Mouse (Mus musculus): Measurements from ENCODE around the gene Bzw2. TPM values are rescaled to one million over a fixed set of nuclear protein-coding genes. Genes with fewer than 3 reads are reported as not detected.
A peak's percentile ranks its signal among the peaks of the same experiment; 100 is the strongest.

The Bzw2 gene
- total and polyA plus RNA-seq, 2 experiments from 2014 or later, result 184 to 263 TPM

- Histone ChIP-seq H3K4me3 (ENCODE audit: low read length) (no peak overlapping the region), H3K36me3 (ENCODE audit: insufficient read depth, low read length) (peaks cover 45% of the 10 kb centered on the region), H3K4me1 (ENCODE audit: insufficient read depth, low read length) (no peaks in the 10 kb centered on the region), H3K27me3 (ENCODE audit: insufficient read depth, low read length) (no peaks in the 10 kb centered on the region), H3K9me3 (ENCODE audit: low read length) (no peaks in the 10 kb centered on the region), H3K4me2 (ENCODE audit: low read depth, low read length) (no peak overlapping the region), H3K27ac (no peak overlapping the region), H3K9ac (replicated peaks; ENCODE audit: low read length) (no peak overlapping the region)
- no peak for TF ChIP-seq CTCF (IDR thresholded peaks at IDR 0.05; ENCODE audit: low read depth)
- 80% methylated on average over 6 of the region's 6 CpGs for WGBS
- DNase-seq (ENCODE audit: low spot score), result no peak
- no peak for ATAC-seq
Measured at GRCm38 (mm10) chr12:36187081-36187480, 29.2 kb upstream of the Bzw2 start.

- 85% methylated on average over 6 of the region's 6 CpGs for WGBS
- ATAC-seq, result no peak
- DNase-seq (ENCODE audit: low spot score), result no peak
- no peak overlapping the region for H3K27ac ChIP-seq
- TF ChIP-seq CTCF (IDR thresholded peaks at IDR 0.05; ENCODE audit: low read depth), result no peak
- H3K9ac ChIP-seq (replicated peaks; ENCODE audit: low read length), result no peak overlapping the region
- H3K9me3 ChIP-seq (ENCODE audit: low read length), result no peaks in the 10 kb centered on the region
- H3K4me1 ChIP-seq (ENCODE audit: insufficient read depth, low read length), result no peaks in the 10 kb centered on the region
- no peak overlapping the region for H3K4me3 ChIP-seq (ENCODE audit: low read length)
- H3K27me3 ChIP-seq (ENCODE audit: insufficient read depth, low read length), result no peaks in the 10 kb centered on the region
- no peak overlapping the region for H3K4me2 ChIP-seq (ENCODE audit: low read depth, low read length)
- peaks cover 34% of the 10 kb centered on the region for H3K36me3 ChIP-seq (ENCODE audit: insufficient read depth, low read length)
Measured at GRCm38 (mm10) chr12:36182570-36182969, 24.7 kb upstream of the Bzw2 start.

GRCm38 (mm10) chr12:36177227-36177626, 19.3 kb upstream of the Bzw2 start:
- Histone ChIP-seq H3K4me2 (ENCODE audit: low read depth, low read length) (no peak overlapping the region), H3K27ac (no peak overlapping the region), H3K9ac (replicated peaks; ENCODE audit: low read length) (no peak overlapping the region), H3K4me1 (ENCODE audit: insufficient read depth, low read length) (no peaks in the 10 kb centered on the region), H3K36me3 (ENCODE audit: insufficient read depth, low read length) (peaks cover 22% of the 10 kb centered on the region), H3K27me3 (ENCODE audit: insufficient read depth, low read length) (no peaks in the 10 kb centered on the region), H3K4me3 (ENCODE audit: low read length) (no peak overlapping the region), H3K9me3 (ENCODE audit: low read length) (no peaks in the 10 kb centered on the region)
- DNase-seq (ENCODE audit: low spot score) (no peak), ATAC-seq (no peak)
- TF ChIP-seq CTCF (IDR thresholded peaks at IDR 0.05; ENCODE audit: low read depth), result no peak
- WGBS, result 91% methylated on average over 5 of the region's 5 CpGs

GRCm38 (mm10) chr12:36165299-36165698, 7.4 kb upstream of the Bzw2 start:
- Histone ChIP-seq H3K27me3 (ENCODE audit: insufficient read depth, low read length) (no peaks in the 10 kb centered on the region), H3K27ac (no peak overlapping the region), H3K9me3 (ENCODE audit: low read length) (no peaks in the 10 kb centered on the region), H3K4me3 (ENCODE audit: low read length) (no peak overlapping the region), H3K4me2 (ENCODE audit: low read depth, low read length) (no peak overlapping the region), H3K36me3 (ENCODE audit: insufficient read depth, low read length) (0 out of 2 replicates have a peak, but pooled peaks cover under 1% of the 10 kb centered on the region), H3K9ac (replicated peaks; ENCODE audit: low read length) (no peak overlapping the region), H3K4me1 (ENCODE audit: insufficient read depth, low read length) (no peaks in the 10 kb centered on the region)
- TF ChIP-seq CTCF (IDR thresholded peaks at IDR 0.05; ENCODE audit: low read depth), result no peak
- ATAC-seq, result no peak
- WGBS, result 79% methylated on average over 1 of the region's 1 CpGs
- DNase-seq (ENCODE audit: low spot score), result no peak

- WGBS, result 88% methylated on average over 7 of the region's 7 CpGs
- H3K4me3 ChIP-seq (ENCODE audit: low read length), result no peak overlapping the region
- ATAC-seq, result no peak
- no peak for TF ChIP-seq CTCF (IDR thresholded peaks at IDR 0.05; ENCODE audit: low read depth)
- no peak for DNase-seq (ENCODE audit: low spot score)
- H3K27me3 ChIP-seq (ENCODE audit: insufficient read depth, low read length), result no peaks in the 10 kb centered on the region
- no peaks in the 10 kb centered on the region for H3K9me3 ChIP-seq (ENCODE audit: low read length)
- no peak overlapping the region for H3K9ac ChIP-seq (replicated peaks; ENCODE audit: low read length)
- H3K4me1 ChIP-seq (ENCODE audit: insufficient read depth, low read length), result no peaks in the 10 kb centered on the region
- no peak overlapping the region for H3K4me2 ChIP-seq (ENCODE audit: low read depth, low read length)
- H3K36me3 ChIP-seq (ENCODE audit: insufficient read depth, low read length), result no peaks in the 10 kb centered on the region
- no peak overlapping the region for H3K27ac ChIP-seq
Measured at GRCm38 (mm10) chr12:36164126-36164791, 6.4 kb upstream of the Bzw2 start.

GRCm38 (mm10) chr12:36157304-36157637, 609 bp downstream of the Bzw2 start:
- H3K4me2 ChIP-seq (ENCODE audit: low read depth, low read length), result peak overlapping the region; percentile 81
- H3K9ac ChIP-seq (replicated peaks; ENCODE audit: low read length), result peak overlapping the region; percentile 84
- ATAC-seq, result peak; percentile 36
- WGBS, result under 1% methylated on average over 14 of the region's 14 CpGs
- no peak for TF ChIP-seq CTCF (IDR thresholded peaks at IDR 0.05; ENCODE audit: low read depth)
- DNase-seq (ENCODE audit: low spot score), result no peak
- H3K9me3 ChIP-seq (ENCODE audit: low read length), result no peaks in the 10 kb centered on the region
- no peaks in the 10 kb centered on the region for H3K27me3 ChIP-seq (ENCODE audit: insufficient read depth, low read length)
- peak overlapping the region; percentile 96 for H3K27ac ChIP-seq
- 0 out of 2 replicates have a peak, but pooled peaks cover 7% of the 10 kb centered on the region for H3K4me1 ChIP-seq (ENCODE audit: insufficient read depth, low read length)
- H3K4me3 ChIP-seq (ENCODE audit: low read length), result peak overlapping the region; percentile 93
- H3K36me3 ChIP-seq (ENCODE audit: insufficient read depth, low read length), result no peaks in the 10 kb centered on the region

GRCm38 (mm10) chr12:36156637-36157303, 1.1 kb downstream of the Bzw2 start, which contains the start of gene Ankmy2:
Ankmy2 (plus strand) TSS chr12:36157114.
- TF ChIP-seq CTCF (IDR thresholded peaks at IDR 0.05; ENCODE audit: low read depth), result no peak; the same call in none of the 2 replicates
- Histone ChIP-seq H3K9me3 (ENCODE audit: low read length) (no peaks in the 10 kb centered on the region), H3K27me3 (ENCODE audit: insufficient read depth, low read length) (no peaks in the 10 kb centered on the region), H3K4me3 (ENCODE audit: low read length) (peak within 1 kb of the TSS; percentile 93), H3K36me3 (ENCODE audit: insufficient read depth, low read length) (no peaks in the 10 kb centered on the region), H3K9ac (replicated peaks; ENCODE audit: low read length) (peak within 1 kb of the TSS; percentile 84), H3K27ac (peak within 1 kb of the TSS; percentile 96), H3K4me2 (ENCODE audit: low read depth, low read length) (peak within 1 kb of the TSS; percentile 81), H3K4me1 (ENCODE audit: insufficient read depth, low read length) (0 out of 2 replicates have a peak, but pooled peaks cover 7% of the 10 kb centered on the region)
- DNase-seq (ENCODE audit: low spot score), result peak; percentile 97
- under 1% methylated on average over 41 of the region's 42 CpGs for WGBS
- ATAC-seq, result peak; percentile 98

Data from hindbrain, postnatal 0 days (tissue).